Mouse (Mus musculus) kidney, adult 10 weeks (tissue): ENCODE measurements around the gene Suco. TPM values are rescaled to one million over a fixed set of nuclear protein-coding genes. Genes with fewer than 3 reads are reported as not detected.

Experiments
- polyA plus RNA-seq: library from polyadenylated mRNA; stranded (reverse); fragments of 350-450 nt; fragmentation: Illumina TruSeq; extraction: RNeasy Lipid Tissue Mini Kit (QIAGEN cat#74804); gene quantifications from one replicate; pipeline ENCODE4 v1.2.3, GENCODE M21; 2014; ENCODE audit warnings: low read depth, low replicate concordance

Gene Suco
- polyA plus RNA-seq = 111 TPM

GRCm38 (mm10) chr1:161876553-161877447 lies at the start of gene Suco:
Gene Suco (minus strand): TSS chr1:161876682.

GRCm38 (mm10) chr1:161788339-161788738 lies 88.1 kb downstream of the Suco start, which contains the start of gene Fasl:
Gene Fasl (minus strand): TSS chr1:161788495.

Other genes with a start within 250 kb of the Suco start
- 0.24 TPM for gene Fasl, start 88.2 kb downstream of the Suco start, polyA plus RNA-seq
- gene Pigc, start 92.5 kb upstream of the Suco start, polyA plus RNA-seq = 25.3 TPM
- not detected for gene 4930558K02Rik, start 103.0 kb upstream of the Suco start, polyA plus RNA-seq